Mouse (Mus musculus) colon, adult 2 months (tissue): ENCODE results near the gene Klf14. TPM values are rescaled to one million over a fixed set of nuclear protein-coding genes. Genes with fewer than 3 reads are reported as not detected.

Source experiments
- polyA plus RNA-seq: library from polyadenylated mRNA; depleted of rRNA; stranded (reverse); fragments of >200 nt; gene quantifications from 2 replicates; pipeline ENCODE4 v1.2.3, GENCODE M21; 2012; rRNA removed

Gene Klf14
- 0.03 TPM in 1 of 2 replicates, not detected in the other for polyA plus RNA-seq

DNA sequence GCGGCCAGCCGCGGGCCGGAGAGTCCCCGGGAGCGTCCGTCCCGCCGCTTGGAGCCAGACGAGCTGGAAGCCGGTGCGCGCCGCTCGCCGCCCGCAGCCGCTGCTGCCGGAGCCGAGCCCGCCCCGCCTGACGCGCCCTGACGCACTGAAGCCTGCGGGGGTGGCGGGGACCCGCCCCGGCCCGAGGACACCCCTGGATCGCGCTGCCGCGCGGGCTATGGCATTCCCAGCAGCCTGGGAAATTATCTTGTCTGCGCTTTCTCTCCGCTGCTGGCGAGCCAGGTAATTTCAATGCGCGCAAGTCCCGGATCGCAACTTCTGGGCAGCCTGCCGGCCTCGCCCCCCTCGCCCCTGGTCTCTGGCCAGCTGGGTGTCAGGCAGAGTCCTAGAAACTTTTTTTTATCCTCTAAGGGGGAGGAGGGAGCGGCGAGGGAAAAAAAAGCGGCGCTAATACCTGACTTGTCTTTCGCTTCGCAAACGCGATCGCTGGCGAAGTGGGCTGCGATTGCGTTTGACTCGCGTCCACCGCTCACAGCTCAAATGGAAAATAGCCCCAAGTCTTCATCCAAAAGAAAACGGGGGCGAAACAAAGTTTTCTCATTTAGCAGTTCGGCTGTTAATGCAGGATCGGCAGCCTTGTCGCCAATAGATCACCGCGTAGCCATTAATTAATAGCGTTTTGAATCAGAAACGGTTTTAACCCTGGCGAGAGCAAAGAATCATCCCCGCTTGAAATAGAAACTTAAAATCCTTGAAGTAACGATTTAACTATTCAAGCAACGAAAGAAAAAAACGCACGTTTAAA lies at the start of gene Klf14:
TSS of gene Klf14 (minus strand) at position 343 of the 805 bp plus-strand sequence.

DNA sequence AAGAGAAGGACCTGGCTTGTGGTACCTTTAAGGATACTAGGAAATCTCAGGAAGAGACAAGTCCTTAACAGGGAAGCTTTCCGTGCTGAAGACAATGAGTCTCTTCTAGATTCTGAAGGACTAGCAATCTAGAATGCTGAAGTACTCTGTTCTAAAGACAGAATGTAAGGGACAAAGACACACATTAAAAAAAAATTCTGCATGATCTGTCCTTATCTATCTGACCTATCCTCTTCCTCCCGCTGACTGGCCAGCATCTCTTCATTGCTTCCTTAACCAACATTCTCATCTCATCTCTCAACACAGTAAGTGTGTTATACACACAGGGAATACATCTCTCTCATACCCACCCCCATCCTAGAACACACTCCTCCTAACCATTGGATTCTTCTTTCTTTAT lies 43.4 kb downstream of the Klf14 start, which contains the start of gene Tsga13:
TSS of gene Tsga13 (minus strand) at position 101 of the 400 bp plus-strand sequence.

Other genes starting within 250 kb of the Klf14 start
- gene Mest, start 235.5 kb downstream of the Klf14 start, polyA plus RNA-seq = 24.3 and 35.4 TPM in 2 replicates
- gene Copg2, start 62.3 kb downstream of the Klf14 start, polyA plus RNA-seq = 4.9 and 6.1 TPM in 2 replicates
- not detected in 2 replicates for gene Tsga13, start 43.5 kb downstream of the Klf14 start, polyA plus RNA-seq